Mouse (Mus musculus) retina, adult 2 months (tissue): ENCODE results near the gene Zfp628.
A peak's percentile ranks its signal among the peaks of the same experiment; 100 is the strongest.
"Not testable (repeated sequence)": the region's sequence is repeated elsewhere in the genome, so short reads cannot be mapped to it uniquely, and the experiment has no call there.

Experiments
- DNase-seq: peaks from one replicate; pipeline ENCODE4 v3.0.0-alpha.2; 2012; ENCODE audit warnings: low read depth, low spot score

Gene Zfp628

GRCm38 (mm10) chr7:4915007-4915665, at the start of gene Zfp628:
Gene Zfp628, plus strand, starts transcription at chr7:4915217.
- DNase-seq = peak; percentile 93

GRCm38 (mm10) chr7:4865579-4866493, 49.2 kb upstream of the Zfp628 start:
- peak; percentile 90 for DNase-seq

GRCm38 (mm10) chr7:4866631-4867180, 48.3 kb upstream of the Zfp628 start:
- peak; percentile 72 for DNase-seq

- DNase-seq = no peak
Measured at GRCm38 (mm10) chr7:4870133-4870532, 44.9 kb upstream of the Zfp628 start, which contains the start of gene Isoc2b. Gene Isoc2b, minus strand, starts transcription at chr7:4870258.

GRCm38 (mm10) chr7:4876753-4877221, 38.2 kb upstream of the Zfp628 start, which contains the start of gene Isoc2a:
Gene Isoc2a, plus strand, starts transcription at chr7:4877153.
- DNase-seq = peak; percentile 83

GRCm38 (mm10) chr7:4877226-4877625, 37.8 kb upstream of the Zfp628 start:
- DNase-seq = no peak

GRCm38 (mm10) chr7:4878186-4878585, 36.8 kb upstream of the Zfp628 start:
- no peak for DNase-seq

GRCm38 (mm10) chr7:4879036-4879435, 36.0 kb upstream of the Zfp628 start:
- DNase-seq = not testable (repeated sequence)

GRCm38 (mm10) chr7:4886680-4887079, 28.3 kb upstream of the Zfp628 start:
- no peak for DNase-seq

GRCm38 (mm10) chr7:4895186-4895585, 19.8 kb upstream of the Zfp628 start:
- no peak for DNase-seq

- DNase-seq = no peak
Measured at GRCm38 (mm10) chr7:4898851-4899648, 16.0 kb upstream of the Zfp628 start.

- no peak for DNase-seq
Measured at GRCm38 (mm10) chr7:4899649-4900522, 15.1 kb upstream of the Zfp628 start.

GRCm38 (mm10) chr7:4900523-4900851, 14.5 kb upstream of the Zfp628 start:
- DNase-seq = no peak

- DNase-seq = no peak
Measured at GRCm38 (mm10) chr7:4901171-4901570, 13.8 kb upstream of the Zfp628 start.

GRCm38 (mm10) chr7:4902404-4902803, 12.6 kb upstream of the Zfp628 start:
- DNase-seq = no peak

- no peak for DNase-seq
Measured at GRCm38 (mm10) chr7:4906466-4906950, 8.5 kb upstream of the Zfp628 start, which contains the start of gene Gm36210. Gene Gm36210, minus strand, starts transcription at chr7:4906516.

GRCm38 (mm10) chr7:4911561-4911960, 3.5 kb upstream of the Zfp628 start:
- no peak for DNase-seq

GRCm38 (mm10) chr7:4912248-4912647, 2.8 kb upstream of the Zfp628 start:
- no peak for DNase-seq

GRCm38 (mm10) chr7:4915669-4916416, 826 bp downstream of the Zfp628 start:
- DNase-seq = no peak
